Mouse (Mus musculus): ENCODE measurements around the gene Fcf1.

GRCm38 (mm10) chr12:84962606-84963005 is 8.1 kb upstream of the Fcf1 start:
- no peak for TF ChIP-seq CTCF (IDR thresholded peaks at IDR 0.05; ENCODE audit: extremely low read depth, insufficient read depth, low read length)
- TF ChIP-seq POLR2A (IDR thresholded peaks at IDR 0.05; ENCODE audit: extremely low read depth, insufficient read depth, low read length), result no peak

All from cortical plate, adult 2 months (tissue).